Mouse (Mus musculus) urinary bladder, postnatal 10 days (tissue): ENCODE measurements around the gene Lrp1.
A peak's percentile ranks its signal among the peaks of the same experiment; 100 is the strongest.

Source experiments
- DNase-seq: peaks from one replicate; pipeline ENCODE4 v3.0.0; 2022; ENCODE audit warnings: low spot score

Gene Lrp1

GRCm38 (mm10) chr10:127519903-127520713 lies 100.8 kb downstream of the Lrp1 start:
- no peak for DNase-seq

DNA sequence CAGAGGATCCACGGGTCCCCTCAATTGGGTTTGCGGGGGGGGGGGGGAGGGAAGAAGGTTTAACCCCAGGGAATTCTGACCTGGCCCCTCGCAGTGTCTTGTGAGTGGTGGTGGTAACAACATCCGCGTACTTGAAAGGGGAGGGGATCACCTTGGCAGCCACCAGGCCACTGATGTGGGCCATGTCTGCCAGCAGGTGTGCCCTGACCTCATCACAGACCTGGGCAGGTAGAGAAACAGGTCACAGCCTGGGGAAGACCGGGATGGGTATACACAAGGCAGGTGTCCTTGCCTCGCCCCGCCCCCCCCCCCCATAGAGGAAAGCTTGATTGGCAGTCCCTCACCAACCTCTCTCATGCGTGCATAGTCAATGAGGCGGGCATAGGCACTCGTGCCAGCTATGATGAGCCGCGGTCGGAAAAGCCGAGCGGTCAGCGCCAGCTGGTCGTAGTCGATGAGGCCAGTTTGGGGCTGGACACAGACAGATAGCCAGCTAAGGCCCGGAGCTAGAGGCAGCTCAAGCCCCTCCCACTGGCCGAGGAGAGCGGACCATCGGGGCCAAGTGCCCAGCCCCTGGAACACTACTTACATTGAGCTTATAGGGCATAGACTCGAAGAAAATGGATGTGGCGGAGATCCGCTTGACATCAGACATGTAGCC lies 101.8 kb downstream of the Lrp1 start:
- DNase-seq = no peak

DNA sequence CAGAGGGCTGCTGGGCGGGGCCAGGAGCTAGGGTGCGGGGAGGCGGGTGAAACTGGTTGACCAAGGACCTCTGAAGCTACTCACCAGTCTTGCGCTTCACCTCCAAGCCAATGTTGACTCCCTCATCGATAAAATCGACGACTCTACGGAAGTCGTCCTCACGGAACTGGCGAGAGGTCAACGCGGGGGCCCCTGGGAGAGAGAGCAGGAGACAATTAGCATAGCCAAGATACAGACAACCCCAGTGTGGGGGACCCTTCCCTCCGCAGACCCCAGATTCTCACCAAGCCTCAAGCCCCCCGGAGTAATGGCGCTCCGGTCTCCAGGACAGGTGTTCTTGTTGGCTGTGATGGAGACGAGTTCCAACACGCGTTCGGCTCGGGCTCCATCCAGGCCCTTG lies 103.0 kb downstream of the Lrp1 start:
- no peak for DNase-seq

- no peak for DNase-seq
Measured at GRCm38 (mm10) chr10:127516576-127517260, 104.2 kb downstream of the Lrp1 start.

GRCm38 (mm10) chr10:127515983-127516459 lies 104.9 kb downstream of the Lrp1 start:
- no peak for DNase-seq

DNA sequence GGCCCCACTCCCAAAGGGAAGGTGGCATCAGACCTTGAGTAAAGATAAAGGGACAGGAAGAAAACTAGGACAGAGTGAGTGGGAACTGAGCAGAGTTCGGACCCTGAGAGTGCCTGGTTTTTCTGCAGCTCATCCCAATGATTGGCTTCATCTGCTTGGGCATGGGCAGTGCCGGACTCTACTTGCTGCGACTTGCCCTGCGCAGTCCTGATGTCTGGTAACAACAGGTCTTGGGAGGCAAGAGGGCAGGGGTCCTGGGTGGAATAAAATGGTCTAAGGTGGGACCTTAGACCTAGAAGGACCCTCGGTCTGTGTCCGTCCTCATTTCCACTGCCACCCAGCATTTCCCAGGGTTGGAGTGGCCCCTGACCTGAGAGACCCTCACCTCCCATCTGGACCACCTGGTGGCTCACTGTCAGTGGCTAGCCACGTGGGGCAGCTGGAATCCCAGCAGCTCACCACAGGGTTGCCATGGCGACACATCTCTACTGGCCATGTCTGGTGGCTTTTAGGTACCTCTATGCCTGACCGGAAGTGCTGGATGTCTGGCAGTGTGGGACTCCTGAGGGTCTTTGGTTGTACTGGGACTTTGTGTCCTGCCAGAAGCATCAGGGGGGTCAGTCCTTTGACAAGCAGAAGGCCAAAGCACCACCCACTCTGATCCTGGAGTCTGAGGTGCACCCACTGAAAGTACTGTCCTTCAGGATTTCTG lies 105.5 kb downstream of the Lrp1 start:
- no peak for DNase-seq

- DNase-seq = no peak
Measured at GRCm38 (mm10) chr10:127514764-127515163, 106.2 kb downstream of the Lrp1 start, which contains the start of gene Ndufa4l2. Gene Ndufa4l2 (plus strand): TSS chr10:127514967.

- no peak for DNase-seq
Measured at GRCm38 (mm10) chr10:127514111-127514698, 106.7 kb downstream of the Lrp1 start.

DNA sequence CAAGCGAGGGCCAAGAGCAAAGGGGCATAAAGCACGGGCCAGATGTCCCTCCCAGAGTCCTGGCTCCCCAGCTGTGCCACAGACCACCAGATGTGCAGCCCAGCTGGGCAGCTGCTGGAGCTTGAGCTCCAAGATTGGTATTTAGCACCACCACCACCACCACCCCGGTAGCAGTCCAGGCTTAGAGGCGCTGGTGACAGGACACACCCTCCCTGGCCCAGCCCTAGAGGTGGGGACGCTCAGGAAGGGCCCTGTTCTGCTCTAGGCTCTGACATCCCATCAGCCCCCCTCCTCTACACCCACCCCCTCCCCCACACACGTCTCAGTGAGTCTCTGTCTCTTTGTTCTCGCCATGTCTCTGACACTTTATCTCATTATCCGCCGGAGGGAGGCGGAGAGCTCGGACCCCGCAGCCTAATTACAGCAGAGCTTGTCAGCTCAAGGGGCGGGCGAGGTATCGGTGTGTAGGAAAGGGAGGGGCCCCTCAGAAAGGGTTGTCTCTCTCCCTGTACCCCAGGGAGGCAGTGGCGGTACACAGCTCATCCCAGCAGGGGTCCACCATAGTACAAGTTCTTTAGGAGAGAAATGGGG lies 107.4 kb downstream of the Lrp1 start:
- no peak for DNase-seq

GRCm38 (mm10) chr10:127512813-127513212 lies 108.1 kb downstream of the Lrp1 start:
- DNase-seq = peak; percentile 76

DNA sequence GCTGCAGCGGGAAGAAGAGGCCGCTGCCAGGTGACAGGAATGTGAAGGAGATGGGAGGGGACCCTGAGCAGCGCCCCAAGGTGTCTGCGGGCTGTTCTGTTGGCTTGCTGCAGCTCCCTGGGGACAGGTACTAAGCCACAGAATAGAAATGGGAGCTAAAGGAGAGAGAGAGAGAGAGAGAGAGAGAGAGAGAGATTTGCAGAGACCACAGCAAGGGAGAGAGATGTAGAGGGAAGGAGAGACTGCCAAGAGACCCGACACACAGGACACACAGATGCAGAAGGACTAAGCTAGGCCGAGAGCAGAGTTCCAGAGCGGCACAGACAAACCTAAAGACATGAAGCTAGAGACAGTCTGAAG lies 108.7 kb downstream of the Lrp1 start:
- no peak for DNase-seq

GRCm38 (mm10) chr10:127511634-127512306 lies 109.2 kb downstream of the Lrp1 start:
- no peak for DNase-seq

- no peak for DNase-seq
Measured at GRCm38 (mm10) chr10:127510895-127511617, 109.9 kb downstream of the Lrp1 start.

DNA sequence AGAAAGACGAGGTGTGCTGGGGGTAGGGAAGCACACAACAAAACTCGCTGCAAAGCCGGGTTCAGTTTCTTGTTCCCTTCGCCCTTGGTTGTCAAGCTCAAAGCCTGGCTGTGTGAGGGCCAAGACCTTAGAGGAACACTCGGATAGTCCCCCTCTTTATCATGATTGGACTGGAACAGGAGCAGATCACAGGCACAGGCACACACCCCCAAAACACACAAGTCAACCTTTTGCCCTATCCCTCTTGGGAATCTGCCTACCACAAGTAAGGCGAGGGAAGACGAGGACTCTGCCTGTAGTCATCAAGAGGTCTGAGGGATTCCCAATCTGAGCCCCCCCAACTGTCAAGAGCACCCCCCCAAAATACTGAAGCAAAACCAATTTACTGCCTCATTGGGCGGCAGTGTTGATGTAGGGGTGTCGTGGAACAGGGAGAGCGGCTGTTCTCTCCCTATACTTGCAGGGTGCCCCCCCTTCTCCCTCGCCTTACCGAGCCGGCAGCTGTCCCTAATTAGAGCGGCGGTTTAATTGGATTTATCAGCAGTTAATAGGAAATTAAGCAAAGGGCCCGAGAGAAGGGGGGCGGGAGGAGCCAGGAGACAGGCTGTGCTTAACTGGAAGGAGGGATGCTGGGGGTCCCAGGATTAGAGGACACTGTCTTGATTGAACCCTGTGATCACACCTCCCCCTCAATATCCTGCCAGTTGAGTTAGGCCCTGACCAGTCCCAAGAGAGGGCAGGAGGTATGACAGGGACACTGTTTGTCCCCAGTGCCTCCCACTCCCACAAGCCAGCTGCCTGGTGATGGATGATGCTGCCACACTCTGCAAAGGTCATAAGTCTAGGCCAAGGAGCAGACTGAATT lies 110.9 kb downstream of the Lrp1 start:
- DNase-seq = no peak

DNA sequence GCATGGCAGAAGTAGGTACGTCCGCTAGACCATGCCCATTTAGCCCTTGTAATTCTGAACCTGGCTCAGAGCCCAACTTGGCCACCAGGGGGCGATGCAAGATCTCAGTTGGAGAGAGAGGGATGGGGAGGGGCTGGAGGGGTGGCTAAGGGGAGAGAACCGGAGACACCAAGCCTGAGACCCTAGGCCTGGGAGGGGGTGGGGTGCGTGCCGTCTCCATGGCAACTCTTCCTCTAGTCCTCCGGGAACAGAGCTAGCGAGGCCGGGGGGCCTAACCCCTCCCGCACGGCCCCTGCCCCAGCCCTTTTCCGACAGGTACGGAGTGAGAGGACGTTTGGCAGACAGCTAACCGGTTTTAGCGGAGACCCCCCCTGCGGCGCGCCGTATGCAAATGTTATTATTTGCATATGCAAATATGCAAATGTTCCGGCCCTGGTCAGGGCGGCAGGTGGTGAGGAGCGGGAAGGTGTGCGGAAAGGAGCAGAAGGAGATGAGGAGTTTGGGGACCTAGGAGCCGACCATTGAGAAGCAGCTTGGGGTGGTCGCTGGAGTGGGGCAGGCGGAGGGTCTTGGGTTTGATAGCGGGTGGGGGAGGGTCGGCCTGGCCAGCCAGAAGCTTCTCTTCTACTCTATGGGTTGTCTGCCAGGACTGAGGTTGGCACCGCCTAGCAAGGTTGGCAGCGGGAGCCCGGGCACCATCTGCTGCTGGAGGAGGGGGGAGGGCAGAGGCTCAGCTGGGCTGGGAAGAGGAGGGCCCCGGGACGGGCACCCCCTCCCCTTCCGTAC lies 111.7 kb downstream of the Lrp1 start:
- peak; percentile 60 for DNase-seq

GRCm38 (mm10) chr10:127508239-127508638 lies 112.7 kb downstream of the Lrp1 start:
- no peak for DNase-seq

DNA sequence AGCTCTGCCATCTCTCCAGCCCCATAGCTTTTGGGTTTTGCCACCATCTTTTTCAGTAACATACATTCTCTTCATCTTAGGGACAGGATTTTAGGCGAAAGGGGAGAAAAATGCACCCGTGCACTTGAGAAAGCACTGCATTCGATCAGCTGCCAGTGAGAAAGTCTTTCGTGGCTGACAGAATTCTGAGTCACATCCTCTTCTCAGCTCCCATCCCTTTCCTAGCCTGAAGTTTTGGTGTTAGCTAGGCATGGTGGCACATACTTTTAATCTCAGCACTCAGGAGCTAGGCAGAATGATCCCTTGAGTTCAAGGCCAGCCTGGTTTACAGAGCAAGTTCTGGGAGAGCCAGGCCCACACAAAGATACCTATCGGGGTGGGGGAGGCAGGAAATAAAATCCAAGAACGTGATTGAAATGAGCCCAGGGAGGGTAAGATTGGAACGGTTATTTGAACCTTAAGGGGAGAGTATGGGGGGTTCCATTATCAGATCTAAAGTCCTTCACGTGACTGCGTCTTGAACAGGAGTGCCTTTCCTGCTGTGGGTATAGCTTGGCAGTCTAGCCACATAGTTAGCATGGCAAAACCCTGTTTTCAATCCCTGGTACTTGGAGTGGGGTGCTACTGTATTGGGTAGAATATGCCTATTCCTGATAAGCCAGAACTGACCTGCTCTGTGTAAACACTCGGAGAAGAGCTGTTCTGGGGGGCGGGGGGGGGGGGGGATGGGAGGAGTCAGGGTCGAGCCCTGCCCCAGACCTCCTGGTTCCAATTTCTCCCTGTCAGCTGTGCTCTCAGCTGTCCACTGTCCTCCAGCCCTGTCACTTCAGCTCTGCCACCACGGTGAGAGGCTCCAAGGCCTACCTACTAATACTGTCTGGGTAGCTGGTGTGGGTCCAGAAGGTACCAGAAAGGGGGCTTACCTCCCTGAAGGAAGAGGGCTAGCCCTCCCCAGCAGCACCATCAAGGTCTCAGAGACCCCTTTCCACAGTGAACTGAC lies 119.8 kb downstream of the Lrp1 start, which contains the start of gene Stac3:
Gene Stac3, plus strand, starts transcription at position 793 of the 1,000 bp plus-strand sequence.
- DNase-seq = no peak
